Mouse (Mus musculus) forebrain, embryonic 10.5 days (tissue): Measurements from ENCODE around the gene Polr1e. TPM values are rescaled to one million over a fixed set of nuclear protein-coding genes. Genes with fewer than 3 reads are reported as not detected.
"Not testable (repeated sequence)": the region's sequence is repeated elsewhere in the genome, so short reads cannot be mapped to it uniquely, and the experiment has no call there.

Source experiments
- DNase-seq: peaks from one replicate; pipeline ENCODE4 v3.0.0-alpha.2; 2017; ENCODE audit warnings: low spot score; ENCODE audit errors: extremely low spot score
- H3K27ac ChIP-seq: fragments of 300-500 bp; sonication (generic); 2 replicates; pipeline ENCODE4 v1.5.1; 2016; ENCODE audit warnings: mild to moderate bottlenecking
- H3K27me3 ChIP-seq: fragments of 300-500 bp; sonication (generic); 2 replicates; pipeline ENCODE4 v1.6.1; 2016; ENCODE audit warnings: mild to moderate bottlenecking; ENCODE audit not compliant: poor library complexity, severe bottlenecking
- H3K36me3 ChIP-seq: fragments of 300-500 bp; sonication (generic); replicated peaks from 2 replicates; pipeline ENCODE4 v1.6.1; 2016; ENCODE audit warnings: mild to moderate bottlenecking, moderate library complexity
- H3K4me1 ChIP-seq: fragments of 300-500 bp; sonication (generic); 2 replicates; pipeline ENCODE4 v1.6.1; 2016
- H3K4me3 ChIP-seq: fragments of 300-500 bp; sonication (generic); 2 replicates; pipeline ENCODE4 v1.5.1; 2016; ENCODE audit warnings: mild to moderate bottlenecking, moderate library complexity
- H3K9me3 ChIP-seq: fragments of 300-500 bp; sonication (generic); 2 replicates; pipeline ENCODE4 v1.6.1; 2016; ENCODE audit warnings: mild to moderate bottlenecking, moderate library complexity
- WGBS: fragments of 180-500 bp; shearing (Covaris S2); methylation state at CpG from one replicate; pipeline ENCODE4 v1.1.7; 2016; 5-methylcytosine and 5-hydroxymethylcytosine counted together
- polyA plus RNA-seq: library from polyadenylated mRNA; unstranded; fragments of >200 nt; fragmentation: Nextera tagmentation; extraction: Ambion mirVana; gene quantifications from 2 replicates; pipeline ENCODE4 v1.2.1, GENCODE M21; 2016

The Polr1e gene
- polyA plus RNA-seq, 1 experiment from 2014 or later, result 71.4 TPM

DNA sequence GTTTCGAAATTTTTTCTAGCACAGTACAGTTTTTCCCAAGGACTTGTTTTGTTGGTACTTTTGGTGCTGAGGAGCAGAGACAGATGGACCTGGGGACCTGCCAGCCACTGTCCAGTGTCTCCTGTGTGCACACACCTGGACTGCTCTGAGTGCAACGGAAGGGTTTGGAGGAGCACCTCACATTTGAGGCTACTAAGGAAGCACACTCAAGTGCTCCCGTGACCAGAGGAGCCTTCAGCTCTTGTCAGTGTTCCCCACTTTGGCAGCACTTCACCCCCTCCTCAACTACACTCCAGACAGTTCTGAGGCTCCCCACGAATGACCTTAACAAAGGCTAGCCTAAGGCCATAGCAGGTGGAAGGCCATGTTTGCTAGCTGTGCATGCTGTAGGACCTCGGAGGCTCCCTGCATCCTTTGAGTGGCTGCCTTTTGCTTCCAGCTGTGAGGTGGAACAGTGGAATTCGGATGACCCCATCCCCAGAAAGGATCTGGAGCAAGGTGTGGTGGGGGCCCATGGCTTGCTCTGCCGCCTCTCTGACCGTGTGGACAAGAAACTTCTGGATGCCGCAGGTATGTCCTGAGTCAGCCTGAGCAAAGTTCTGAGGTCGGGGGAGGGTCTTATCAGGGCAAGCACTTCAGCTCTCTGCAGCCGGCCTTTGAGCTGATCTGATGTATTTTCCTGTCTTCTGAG, 35.8 kb upstream of the Polr1e start:
- Histone ChIP-seq H3K9me3 (no peaks in the 10 kb centered on the region), H3K4me1 (peaks cover 35% of the 10 kb centered on the region), H3K4me3 (peak overlapping the region; percentile 87), H3K27me3 (no peaks in the 10 kb centered on the region), H3K27ac (peak overlapping the region; percentile 96), H3K36me3 (peaks cover 41% of the 10 kb centered on the region)
- DNase-seq, result no peak
- WGBS, result 74% methylated on average over 11 of the region's 11 CpGs

DNA sequence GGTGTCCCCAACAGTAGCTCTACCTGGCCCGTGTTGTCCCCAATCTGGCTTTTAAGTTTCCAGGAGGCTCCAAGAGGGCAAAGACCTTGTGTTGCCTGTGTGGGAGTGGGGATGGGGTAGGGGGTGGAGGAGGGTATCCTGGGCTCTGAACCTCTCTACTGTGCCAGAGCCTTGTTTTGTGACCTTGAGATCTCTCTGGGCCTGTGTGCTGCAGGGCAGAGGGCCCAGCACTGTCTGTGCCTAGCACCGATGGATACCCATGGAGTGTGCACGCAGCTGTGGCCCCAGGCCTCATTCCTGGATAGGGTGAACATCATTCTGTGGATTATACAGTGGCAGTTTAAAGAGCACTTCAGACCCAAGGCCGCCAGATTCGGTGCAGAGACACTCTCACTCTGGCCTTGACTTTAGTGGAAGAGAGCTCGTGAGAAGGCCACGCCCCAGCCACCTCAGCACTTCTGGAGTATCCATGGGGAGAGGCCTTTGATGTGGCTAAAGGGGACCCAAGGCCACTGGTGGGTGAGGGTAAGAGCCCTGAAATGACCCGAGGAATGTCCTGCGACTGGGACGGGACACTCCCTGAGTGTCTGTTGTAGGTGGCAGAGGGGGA, 35.1 kb upstream of the Polr1e start:
- Histone ChIP-seq H3K36me3 (peaks cover 48% of the 10 kb centered on the region), H3K9me3 (no peaks in the 10 kb centered on the region), H3K4me3 (peak overlapping the region; percentile 87), H3K27ac (peak overlapping the region; percentile 27; the same call in 1 of the 2 replicates), H3K27me3 (no peaks in the 10 kb centered on the region), H3K4me1 (peaks cover 35% of the 10 kb centered on the region)
- no peak for DNase-seq
- WGBS, result 93% methylated on average over 10 of the region's 10 CpGs

DNA sequence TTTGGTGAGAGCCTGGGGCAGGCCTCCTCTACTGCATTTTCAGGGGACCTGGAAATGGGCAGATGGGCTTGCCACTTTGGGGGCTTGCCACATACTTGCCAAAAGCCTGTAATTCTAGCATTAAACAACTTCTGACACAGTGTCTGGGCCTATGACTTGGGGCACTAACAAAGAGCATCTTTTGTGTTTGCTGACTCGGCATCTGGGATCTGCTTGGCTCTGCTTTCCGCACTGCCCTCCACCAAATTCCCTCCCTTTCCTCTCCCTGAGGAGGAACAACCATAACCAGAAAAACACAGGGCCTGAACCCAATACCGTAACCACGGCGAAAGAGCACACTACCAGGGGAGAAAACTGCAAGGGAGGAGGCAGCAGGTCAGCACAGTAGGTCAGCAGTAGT, 27.8 kb upstream of the Polr1e start:
- DNase-seq, result no peak
- H3K27ac ChIP-seq, result no peak overlapping the region
- H3K36me3 ChIP-seq, result peaks cover 96% of the 10 kb centered on the region
- no peaks in the 10 kb centered on the region for H3K4me1 ChIP-seq
- H3K4me3 ChIP-seq, result no peak overlapping the region
- H3K27me3 ChIP-seq, result no peaks in the 10 kb centered on the region
- WGBS, result 96% methylated on average over 5 of the region's 5 CpGs
- no peaks in the 10 kb centered on the region for H3K9me3 ChIP-seq

DNA sequence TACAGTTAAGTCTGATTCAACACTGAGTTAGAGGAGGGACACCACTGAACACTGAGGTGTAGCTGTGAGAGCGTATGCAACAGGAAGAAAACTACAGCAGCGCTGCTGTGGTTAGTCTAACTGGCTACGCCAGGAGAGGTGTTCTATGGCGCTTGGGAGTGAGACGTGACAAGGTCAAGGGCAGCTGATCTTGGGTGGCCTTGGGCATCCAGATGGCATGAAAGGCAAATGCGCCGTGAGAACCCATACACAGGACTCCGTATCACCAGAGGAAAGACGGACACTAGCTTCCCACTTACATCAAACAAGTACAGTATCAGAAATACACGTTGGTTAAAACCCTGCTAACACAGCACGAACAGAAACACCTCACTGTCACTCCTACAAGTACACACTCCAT, 26.1 kb upstream of the Polr1e start:
- not testable (repeated sequence) for H3K27ac ChIP-seq, H3K27me3 ChIP-seq, DNase-seq, H3K4me3 ChIP-seq, H3K9me3 ChIP-seq, H3K4me1 ChIP-seq
- 92% methylated on average over 11 of the region's 11 CpGs for WGBS
- peaks cover 78% of the 10 kb centered on the region for H3K36me3 ChIP-seq

GRCm38 (mm10) chr4:44993179-44993578, 25.2 kb upstream of the Polr1e start:
- H3K4me1 ChIP-seq, H3K27ac ChIP-seq, H3K9me3 ChIP-seq, H3K27me3 ChIP-seq, H3K4me3 ChIP-seq, DNase-seq: not testable (repeated sequence)
- WGBS, result 88% methylated on average over 14 of the region's 14 CpGs
- H3K36me3 ChIP-seq, result peaks cover 70% of the 10 kb centered on the region

- Histone ChIP-seq H3K27me3 (no peaks in the 10 kb centered on the region), H3K36me3 (peaks cover 63% of the 10 kb centered on the region), H3K4me3 (no peak overlapping the region), H3K9me3 (no peaks in the 10 kb centered on the region), H3K27ac (no peak overlapping the region), H3K4me1 (no peaks in the 10 kb centered on the region)
- no peak for DNase-seq
- WGBS, result 90% methylated on average over 9 of the region's 9 CpGs
Observed at GRCm38 (mm10) chr4:44993847-44994246, 24.5 kb upstream of the Polr1e start.

DNA sequence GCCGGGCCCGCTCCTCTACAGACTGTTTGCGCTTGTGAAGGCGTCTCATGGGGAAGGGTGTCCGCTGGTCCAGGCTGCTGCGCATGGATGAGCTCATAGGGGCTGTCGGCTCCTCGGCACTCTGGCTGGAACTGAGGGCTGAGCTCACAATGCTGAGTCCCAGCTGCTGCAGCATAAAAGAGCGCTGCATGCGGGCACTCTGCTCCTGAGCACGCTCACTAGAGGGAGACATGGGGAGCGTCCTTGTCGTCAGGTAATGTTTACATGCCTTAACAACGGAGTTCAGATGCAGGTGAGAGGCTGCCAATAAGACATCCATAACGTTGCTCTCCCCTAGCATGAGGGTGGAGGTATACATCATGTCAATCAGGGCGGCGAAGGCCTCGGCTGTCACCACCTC, 23.6 kb upstream of the Polr1e start:
- Histone ChIP-seq H3K4me1 (no peaks in the 10 kb centered on the region), H3K9me3 (no peaks in the 10 kb centered on the region), H3K36me3 (peaks cover 54% of the 10 kb centered on the region), H3K27me3 (no peaks in the 10 kb centered on the region), H3K27ac (no peak overlapping the region), H3K4me3 (no peak overlapping the region)
- WGBS, result 93% methylated on average over 18 of the region's 18 CpGs
- no peak for DNase-seq

DNA sequence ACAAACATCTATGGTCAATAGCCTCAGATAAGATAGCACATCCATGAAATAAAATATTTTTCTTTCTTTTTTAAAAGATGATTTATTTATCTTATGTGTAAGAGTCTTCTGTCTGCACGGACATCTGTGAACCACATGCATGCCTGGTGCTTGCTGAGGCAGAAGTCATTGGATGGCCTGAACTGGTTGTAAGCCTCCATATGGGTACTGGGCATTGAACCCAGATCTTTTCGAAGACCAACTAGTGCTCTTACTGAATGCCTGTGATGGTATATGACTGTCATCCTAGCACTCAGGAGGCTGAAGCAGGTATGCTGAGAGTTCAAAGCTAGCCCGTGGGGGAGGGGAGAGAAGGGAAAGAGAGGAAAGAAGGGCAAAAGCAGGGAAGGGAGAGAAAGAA, 20.3 kb upstream of the Polr1e start:
- H3K4me3 ChIP-seq, result no peak overlapping the region
- no peaks in the 10 kb centered on the region for H3K4me1 ChIP-seq
- DNase-seq, result no peak
- no peak overlapping the region for H3K27ac ChIP-seq
- no peaks in the 10 kb centered on the region for H3K9me3 ChIP-seq
- WGBS, result 77% methylated on average over 3 of the region's 3 CpGs
- peaks cover 26% of the 10 kb centered on the region for H3K36me3 ChIP-seq
- H3K27me3 ChIP-seq, result no peaks in the 10 kb centered on the region

- Histone ChIP-seq H3K36me3 (peaks cover 18% of the 10 kb centered on the region), H3K27me3 (no peaks in the 10 kb centered on the region), H3K27ac (no peak overlapping the region), H3K4me3 (no peak overlapping the region), H3K9me3 (no peaks in the 10 kb centered on the region), H3K4me1 (no peaks in the 10 kb centered on the region)
- 93% methylated on average over 6 of the region's 6 CpGs for WGBS
- DNase-seq, result no peak
Observed at GRCm38 (mm10) chr4:45000001-45000400, 18.4 kb upstream of the Polr1e start.

- no peak overlapping the region for H3K27ac ChIP-seq
- 90% methylated on average over 3 of the region's 3 CpGs for WGBS
- H3K36me3 ChIP-seq, result peaks cover 33% of the 10 kb centered on the region
- H3K4me1 ChIP-seq, result peaks cover 10% of the 10 kb centered on the region
- H3K27me3 ChIP-seq, result no peaks in the 10 kb centered on the region
- no peak for DNase-seq
- no peaks in the 10 kb centered on the region for H3K9me3 ChIP-seq
- H3K4me3 ChIP-seq, result no peak overlapping the region
Observed at GRCm38 (mm10) chr4:45005452-45005851, 12.9 kb upstream of the Polr1e start.

DNA sequence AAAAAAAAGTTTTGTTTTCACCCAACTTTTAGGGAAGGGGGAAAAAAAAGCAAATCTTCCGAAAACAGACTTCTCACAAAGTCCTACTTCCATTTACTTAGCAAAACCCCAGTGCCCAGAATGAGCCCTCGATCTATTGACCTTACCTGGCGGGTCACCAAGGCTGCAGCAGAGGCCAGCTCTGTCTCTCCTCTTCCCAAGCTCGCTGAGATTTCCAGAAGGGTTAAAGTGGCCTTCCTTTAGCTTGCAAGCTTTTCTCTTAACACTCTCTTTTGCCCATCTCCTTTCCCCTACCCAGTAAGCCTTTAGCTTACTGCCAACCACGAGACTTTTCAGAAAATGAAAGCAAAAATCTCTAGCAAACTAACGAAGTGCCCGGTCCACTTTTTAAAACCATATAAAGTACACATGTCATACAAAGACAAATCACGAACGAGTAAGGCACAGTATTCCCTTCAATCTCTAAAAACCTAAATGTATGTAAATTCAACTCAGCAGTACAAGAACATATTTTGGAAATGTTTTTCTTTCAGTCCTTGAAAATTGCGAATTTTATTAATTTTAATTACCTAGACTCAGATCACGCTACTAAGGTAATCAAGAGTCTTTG, 7.5 kb upstream of the Polr1e start:
- H3K4me1 ChIP-seq, result peaks cover 27% of the 10 kb centered on the region
- WGBS, result 14% methylated on average over 11 of the region's 11 CpGs
- H3K4me3 ChIP-seq, result peak overlapping the region; percentile 83
- H3K27ac ChIP-seq, result peak overlapping the region; percentile 96
- DNase-seq, result no peak
- H3K9me3 ChIP-seq, result no peaks in the 10 kb centered on the region
- peaks cover 12% of the 10 kb centered on the region for H3K36me3 ChIP-seq
- H3K27me3 ChIP-seq, result no peaks in the 10 kb centered on the region

- Histone ChIP-seq H3K36me3 (peaks cover 8% of the 10 kb centered on the region), H3K27ac (peak overlapping the region; percentile 96)
Observed at GRCm38 (mm10) chr4:45011581-45012104, 6.7 kb upstream of the Polr1e start.

More at GRCm38 (mm10) chr4:45011581-45012104, 6.7 kb upstream of the Polr1e start:
- Histone ChIP-seq H3K4me3 (peak overlapping the region; percentile 83), H3K27me3 (no peaks in the 10 kb centered on the region), H3K9me3 (no peaks in the 10 kb centered on the region), H3K4me1 (peaks cover 27% of the 10 kb centered on the region)
- no peak for DNase-seq
- under 1% methylated on average over 31 of the region's 31 CpGs for WGBS
